Mouse (Mus musculus): ENCODE measurements around the gene Fbxl15.

Gene Fbxl15

DNA sequence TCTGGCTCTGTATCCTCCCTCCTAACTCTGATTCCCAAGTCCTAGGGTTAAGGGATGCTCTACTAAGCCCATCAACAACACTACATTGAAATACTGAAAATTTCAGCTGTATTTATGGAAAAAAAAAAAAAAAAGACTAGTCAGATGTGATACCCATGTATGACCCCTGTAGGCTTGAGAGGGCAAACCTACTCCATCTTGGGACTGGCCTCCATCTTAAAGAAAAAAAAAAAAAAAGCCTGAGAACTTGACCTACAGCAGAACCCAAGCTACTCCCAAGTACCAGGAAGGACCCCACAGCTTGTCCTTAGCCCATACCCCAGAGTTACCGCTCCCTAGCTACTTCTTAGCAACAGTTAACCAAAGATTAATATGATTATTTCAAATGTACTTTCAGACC, 19.2 kb downstream of the Fbxl15 start:
- DNase-seq (ENCODE audit: extremely low spot score, low spot score): no peak

DNA sequence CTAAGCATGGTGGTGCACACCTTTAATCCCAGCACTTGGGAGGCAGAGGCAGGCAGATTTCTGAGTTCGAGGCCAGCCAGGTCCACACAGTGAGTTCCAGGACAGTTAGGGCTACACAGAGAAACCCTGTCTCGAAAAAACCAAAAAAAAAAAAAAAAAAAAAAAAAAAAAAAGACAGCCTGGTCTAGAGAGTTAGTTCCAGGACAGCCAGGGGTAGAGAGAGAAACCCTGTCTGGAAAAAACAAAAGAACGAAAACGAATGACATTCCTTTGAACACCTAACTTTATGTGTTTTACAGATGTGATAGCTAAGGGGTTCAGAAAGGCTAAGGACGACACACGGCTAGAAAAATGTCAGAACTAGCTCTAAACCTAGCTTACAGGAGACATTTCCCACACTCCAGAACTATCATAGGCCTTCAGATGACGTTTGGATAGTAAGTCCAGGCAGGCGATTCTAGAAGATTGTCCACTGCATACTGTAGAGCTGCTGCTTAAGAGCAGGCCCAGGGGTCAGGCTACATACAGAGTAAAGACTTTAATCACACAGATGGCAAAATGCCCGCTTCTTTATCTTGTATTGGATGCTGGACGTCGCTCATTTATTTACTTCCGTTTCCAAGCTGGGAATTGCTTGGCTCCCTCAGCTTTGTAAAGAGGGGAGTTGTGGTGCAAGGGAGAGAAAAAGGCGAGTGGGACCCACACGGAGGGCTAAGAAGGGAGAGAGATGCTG, 20.1 kb downstream of the Fbxl15 start:
- DNase-seq (ENCODE audit: extremely low spot score, low spot score): no peak

DNA sequence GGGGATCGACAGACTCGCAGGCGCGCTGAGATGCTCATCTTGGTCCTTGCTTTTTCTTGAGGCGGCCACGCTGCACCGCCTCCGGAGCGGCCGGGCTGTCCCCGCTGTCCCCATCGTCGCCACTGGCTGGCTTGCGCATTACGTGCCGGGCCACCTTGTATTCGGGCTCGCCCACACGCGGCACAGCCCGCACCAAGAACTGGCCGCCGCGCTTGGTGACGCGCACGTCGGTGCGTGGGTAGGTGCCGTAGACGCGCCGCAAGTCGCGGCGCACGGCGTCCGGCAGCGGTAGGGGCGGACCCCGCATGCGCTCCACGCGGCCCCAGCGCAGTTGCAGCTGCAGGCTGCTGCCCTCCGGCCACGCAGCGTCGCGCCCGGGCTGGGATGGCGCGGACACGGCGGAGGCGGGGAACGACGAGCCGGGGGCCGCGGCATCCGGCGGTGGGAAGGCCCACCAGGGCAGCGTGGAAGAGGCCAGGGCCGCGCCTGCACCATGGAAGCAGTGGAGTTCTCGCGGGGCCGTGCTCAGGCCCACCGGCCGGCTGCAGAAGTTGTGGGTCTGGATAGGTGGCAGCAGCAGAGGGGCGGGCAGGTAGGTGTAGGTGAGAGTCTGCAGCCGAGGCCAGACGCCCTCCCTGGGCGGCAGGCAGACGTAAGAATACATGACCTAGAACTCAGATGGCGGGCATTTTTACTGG, 20.9 kb downstream of the Fbxl15 start:
- DNase-seq (ENCODE audit: extremely low spot score, low spot score): peak; percentile 73

DNA sequence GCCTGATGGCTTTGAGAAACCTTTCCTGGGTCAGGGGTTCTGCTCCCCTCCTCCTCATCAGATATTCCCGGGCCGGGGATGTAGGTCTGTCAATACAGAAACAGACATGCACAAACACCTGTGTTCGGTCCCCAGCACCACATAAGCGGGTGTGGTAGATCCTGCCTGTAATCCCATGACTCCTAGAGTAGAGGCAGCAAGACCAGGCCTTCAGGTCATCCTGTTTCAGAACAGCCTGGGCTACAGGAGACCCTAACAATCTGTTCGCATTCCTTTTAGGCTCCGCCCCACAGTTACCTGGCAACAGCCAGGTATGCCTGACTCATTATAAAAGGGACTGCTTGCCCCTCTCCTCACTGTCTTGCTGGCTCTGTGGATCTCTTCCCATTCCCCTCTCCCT, 21.6 kb downstream of the Fbxl15 start:
- DNase-seq (ENCODE audit: extremely low spot score, low spot score): peak; percentile 26

DNA sequence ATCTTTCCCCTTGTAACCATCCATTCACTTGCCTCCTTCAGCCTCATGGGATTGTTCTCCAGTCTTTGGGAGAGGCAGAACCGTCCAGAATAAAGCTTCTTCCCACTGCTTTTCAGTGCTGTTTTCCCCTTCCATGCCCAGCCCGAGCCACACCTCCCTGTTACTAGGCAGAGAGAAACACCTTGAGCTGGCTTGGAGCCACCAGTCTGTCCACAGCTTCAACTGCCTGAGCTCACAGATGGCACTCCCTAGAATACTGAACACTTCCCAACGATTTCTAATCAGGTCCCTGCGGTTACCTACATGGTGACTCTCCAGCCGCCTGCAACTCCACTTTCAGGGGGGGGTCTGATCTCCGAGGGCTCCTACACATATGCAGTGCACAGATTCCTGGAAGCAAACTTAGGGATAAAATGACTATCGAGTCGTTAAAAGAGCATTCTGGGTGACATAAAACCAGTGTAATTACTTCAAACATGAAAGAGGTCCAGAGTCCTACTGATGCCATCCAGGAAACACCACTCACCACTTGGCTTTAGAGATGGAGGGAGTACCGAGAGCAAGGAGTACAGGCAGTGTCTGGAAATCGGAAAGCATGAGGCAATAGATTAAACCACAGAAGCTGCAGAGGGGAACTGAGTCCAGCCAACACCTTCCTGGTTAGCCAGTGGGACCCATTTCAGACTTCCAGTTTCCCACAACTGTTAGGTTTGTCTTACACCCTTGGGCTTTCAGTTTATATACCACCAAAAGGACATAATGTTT, 22.4 kb downstream of the Fbxl15 start, which contains the start of gene 2310034G01Rik:
Gene 2310034G01Rik, minus strand, starts transcription at position 135 of the 765 bp plus-strand sequence.
- no peak for DNase-seq (ENCODE audit: extremely low spot score, low spot score)

DNA sequence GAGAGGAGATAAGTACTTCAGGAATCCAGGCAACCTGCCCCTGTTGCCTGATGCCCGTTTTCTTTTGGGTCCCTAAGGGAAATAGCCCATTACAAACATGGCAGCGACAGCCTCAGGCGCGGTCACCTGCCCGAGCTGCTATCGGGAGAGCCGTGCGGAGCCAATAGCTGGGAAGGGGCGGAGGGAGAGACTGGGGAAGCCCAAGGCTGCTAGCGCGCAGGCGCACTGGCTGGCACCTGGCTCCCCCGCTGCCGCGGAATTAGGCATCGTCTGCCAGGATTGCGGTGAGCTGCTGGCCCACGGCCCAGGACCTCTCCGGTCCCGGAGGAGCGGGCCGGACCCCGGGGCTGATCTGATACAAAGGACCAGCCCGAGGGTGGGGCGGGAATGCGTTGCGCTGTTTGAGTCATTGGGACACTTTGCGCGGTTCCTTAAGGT, 28.7 kb downstream of the Fbxl15 start:
- peak; percentile 80 for DNase-seq (ENCODE audit: extremely low spot score, low spot score)

DNA sequence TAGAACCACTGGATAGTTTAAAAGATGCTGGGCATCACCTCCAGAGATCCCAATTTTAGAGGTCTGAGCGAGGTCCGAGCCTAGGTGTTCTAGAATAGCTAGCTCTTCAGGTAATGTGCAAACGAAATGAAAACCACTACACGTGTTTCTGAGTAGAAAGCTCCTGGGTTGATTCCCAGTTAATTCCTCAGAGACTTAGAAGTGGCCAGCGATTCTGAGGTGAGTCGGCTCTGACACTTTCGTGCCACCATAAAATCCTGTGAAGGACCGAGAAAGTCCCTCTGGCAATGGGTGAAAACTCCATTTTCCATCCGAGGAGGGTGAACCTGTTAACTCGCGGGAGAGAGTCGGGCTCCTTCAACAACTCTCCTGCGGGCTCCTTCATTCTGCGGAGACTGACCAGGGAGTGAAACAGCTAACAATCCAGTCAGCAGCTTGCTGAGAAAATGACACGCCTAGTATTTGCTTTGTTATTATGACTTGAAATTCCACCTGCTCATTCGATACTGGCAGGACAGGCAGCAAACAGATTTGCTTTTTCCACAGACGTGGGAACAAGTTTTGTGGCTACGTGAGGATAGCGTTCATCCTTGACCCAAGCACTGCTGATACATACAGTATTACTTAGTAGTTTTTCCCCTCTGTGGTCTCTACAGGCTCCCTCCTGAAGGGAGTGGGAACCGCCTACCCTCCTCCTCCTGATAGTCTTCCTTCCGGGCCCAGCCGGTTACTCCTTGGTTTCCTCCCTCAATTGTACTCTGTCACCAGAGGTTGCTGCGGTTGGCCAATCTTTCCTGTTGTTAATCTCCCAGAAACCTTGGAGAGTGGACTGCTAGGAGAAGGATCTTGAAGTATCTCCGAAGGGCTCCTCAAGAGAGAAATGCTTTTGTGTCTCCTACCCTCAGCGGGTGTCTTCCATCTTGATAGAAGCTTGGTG, 29.6 kb downstream of the Fbxl15 start:
- no peak for DNase-seq (ENCODE audit: extremely low spot score, low spot score)

DNA sequence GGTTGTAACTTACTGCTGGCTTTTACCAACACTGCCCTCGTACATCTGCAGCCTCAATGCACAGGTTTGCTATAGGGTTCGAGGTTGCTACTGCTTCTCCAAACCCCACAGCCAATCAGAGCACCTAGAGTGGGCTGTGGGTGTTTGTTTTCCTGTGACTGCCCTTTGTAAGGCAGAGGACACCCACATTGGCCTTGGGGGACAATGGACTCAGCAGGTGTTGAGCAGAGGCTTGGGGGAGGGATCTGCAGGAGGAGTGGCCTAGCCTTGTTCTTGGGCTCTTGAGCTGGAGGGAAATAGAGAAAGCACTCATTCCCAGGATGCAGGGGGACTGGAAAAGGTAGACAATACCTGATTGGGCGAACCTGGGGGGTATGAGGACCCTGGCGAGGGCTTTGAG, 30.4 kb downstream of the Fbxl15 start:
- no peak for DNase-seq (ENCODE audit: extremely low spot score, low spot score)

DNA sequence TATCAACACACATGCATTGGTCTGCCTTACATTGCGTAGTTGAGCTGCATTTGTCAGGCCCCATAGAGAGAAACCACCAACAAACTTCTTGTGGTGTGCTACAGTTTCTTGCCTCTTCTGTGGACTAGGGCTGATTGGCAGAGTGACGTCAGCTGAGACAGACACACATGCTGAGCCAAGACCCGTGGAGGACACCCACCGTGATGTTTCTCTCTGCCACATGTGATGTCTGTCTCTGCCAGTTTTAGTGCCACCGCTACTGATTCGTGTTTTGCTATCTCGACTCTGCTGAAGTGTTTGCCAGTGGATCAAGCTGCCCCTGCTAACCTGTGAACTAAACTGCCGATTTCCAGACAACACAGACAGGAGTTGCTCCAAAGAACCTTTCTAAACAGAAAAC, 34.1 kb downstream of the Fbxl15 start:
- no peak for DNase-seq (ENCODE audit: extremely low spot score, low spot score)

DNA sequence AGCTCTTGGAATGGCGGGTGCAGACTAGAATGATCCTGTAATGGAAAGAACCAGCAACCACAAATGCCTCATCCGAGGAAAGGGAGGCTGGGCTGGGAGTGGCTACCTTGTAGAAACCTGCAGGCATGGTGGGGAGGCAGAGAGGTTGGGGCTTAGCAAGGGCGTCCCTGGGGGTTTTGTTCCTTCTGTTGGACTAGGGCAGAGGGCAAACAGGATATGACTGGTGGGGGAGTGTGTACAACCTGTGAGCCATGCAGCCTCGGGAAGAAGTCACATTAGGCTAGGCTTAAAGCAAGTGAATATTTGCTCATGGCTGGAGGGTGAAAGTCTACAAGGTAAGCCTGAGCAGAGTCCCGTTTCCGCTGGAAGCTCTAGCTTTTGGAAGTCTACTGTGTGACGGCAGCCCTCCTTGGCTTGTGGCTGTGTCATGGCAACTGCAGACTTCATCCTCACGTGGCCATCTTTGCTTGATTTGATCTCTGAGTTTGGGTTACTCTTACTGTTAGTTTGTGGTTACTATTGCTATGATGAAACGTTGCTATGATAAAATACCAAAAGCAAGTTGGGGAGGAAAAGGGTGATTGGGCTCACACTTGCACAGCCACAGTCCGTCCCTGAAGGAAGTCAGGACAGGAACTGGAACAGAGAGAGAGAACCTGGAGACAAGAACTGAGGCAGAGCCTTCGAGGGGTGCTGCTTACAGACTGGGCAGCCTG, 35.5 kb downstream of the Fbxl15 start:
- DNase-seq (ENCODE audit: extremely low spot score, low spot score): no peak

DNA sequence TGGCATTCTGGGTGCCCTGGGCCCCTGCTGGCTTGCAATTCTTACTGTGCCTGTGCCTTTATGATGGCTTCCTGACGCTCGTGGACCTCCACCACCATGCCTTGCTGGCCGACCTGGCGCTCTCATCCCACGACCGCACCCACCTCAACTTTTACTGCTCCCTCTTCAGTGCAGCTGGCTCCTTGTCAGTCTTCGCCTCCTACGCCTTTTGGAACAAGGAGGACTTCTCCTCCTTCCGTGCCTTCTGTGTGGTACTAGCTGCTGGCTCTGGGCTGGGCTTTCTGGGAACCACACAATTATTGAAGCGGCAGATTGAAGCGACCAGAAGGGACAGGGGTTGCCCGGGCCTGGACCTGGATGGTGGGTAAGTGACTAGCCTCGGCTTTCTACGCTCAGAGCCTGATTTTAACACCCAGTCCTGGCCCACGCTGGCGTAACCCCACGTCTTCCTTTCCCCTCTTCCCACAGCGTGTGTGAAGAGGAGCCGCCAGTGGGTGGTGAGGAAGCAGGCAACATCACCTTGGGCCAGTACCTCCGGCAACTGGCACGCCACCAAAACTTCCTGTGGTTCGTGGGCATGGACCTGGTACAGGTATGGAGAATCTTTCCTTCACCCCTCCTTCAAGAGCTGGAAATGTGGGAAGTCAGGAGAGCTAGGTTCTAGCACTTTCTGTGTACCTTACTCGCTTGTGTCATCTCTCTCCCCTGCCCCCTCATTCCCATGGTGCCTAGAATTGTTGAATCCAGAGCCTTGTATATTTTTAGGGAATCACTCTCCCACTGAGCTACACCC, 40.0 kb downstream of the Fbxl15 start:
- no peak for DNase-seq (ENCODE audit: extremely low spot score, low spot score)

DNA sequence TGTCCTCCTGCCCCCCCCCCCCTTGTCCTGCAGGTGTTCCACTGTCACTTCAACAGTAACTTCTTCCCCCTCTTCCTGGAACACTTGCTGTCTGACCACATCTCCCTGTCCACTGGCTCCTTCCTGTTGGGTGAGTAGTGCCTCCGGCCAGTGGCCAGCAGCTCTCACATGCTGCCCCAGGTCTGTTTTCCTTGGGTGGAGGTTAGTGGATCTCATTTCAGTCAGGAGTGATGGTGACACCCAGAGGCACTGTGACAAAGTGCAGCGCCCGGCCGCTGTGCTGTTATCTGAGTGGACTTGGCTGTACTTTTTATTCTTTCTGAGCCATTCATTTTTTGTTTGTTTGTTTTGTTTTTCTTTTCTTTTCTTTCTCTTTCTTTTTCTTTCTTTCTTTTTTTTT, 41.2 kb downstream of the Fbxl15 start:
- DNase-seq (ENCODE audit: extremely low spot score, low spot score): peak; percentile 42

DNA sequence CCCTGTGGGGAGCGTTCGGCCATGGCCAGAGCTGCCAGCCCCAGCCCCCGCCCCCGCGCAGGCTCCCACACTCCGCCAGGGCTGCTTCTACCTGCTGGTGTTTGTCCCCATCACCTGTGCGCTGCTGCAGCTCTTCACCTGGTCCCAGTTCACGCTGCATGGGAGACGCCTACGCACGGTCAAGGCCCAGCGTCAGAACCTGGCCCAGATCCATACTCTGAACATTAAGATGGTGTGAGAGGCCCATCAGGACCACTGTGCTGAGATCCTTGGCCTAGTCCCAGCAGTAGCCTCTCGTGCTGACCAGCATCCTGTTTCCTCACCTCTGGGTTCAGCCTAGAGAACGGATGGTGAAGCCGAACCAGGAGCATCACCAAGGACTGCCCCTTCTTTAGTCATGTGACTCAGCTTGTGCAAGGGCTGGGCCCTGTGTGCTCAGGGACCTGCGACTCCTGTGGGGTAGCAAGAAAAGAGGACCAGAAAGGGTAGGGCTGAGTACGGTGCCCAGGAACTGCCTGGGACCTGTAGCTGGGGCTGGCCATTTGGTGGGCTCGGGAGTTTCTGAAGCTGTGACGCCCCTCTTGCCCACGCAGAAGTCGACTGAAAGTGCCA, 46.6 kb downstream of the Fbxl15 start:
- DNase-seq (ENCODE audit: extremely low spot score, low spot score): no peak

DNA sequence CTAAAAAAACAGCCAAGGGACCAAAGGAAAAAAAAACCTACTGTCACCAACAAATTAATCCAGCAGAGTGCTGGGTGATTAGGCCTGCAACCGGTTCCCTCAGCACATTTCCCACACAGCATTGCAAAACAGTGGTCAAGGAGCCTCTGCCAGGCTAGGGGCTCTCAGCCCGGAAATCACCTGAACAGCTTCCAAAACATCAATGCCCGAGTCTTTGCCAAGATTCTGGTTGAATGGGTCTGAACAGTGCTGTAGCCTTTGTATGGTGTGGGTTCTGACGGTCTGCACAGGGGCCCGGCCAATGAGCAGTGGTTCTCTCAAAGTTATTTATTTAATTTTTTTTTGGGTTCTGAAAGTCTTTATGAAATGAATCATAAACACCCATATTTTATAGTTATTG, 47.5 kb downstream of the Fbxl15 start:
- no peak for DNase-seq (ENCODE audit: extremely low spot score, low spot score)

DNA sequence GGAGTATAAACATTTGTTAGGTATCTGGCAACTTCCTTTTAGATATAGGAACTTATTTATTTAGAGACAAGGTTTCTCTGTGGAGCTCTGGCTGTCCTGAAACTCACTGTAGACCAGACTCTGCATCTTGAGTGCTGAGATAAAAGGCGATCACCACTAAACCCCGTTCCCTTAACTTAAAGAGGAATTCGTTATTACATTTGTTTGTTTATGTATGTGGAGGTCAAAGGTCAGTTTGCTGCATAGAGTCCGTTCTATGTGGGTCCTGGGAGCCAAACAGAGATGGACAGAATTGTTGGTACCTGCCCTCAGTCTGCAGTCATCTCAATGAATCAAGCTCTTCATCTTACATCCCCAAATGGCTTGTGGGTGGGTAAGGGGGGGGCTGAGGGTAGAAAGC, 47.9 kb downstream of the Fbxl15 start:
- DNase-seq (ENCODE audit: extremely low spot score, low spot score): no peak
